Mouse (Mus musculus): ENCODE measurements around the gene Ddx21. TPM values are rescaled to one million over a fixed set of nuclear protein-coding genes. Genes with fewer than 3 reads are reported as not detected.

Gene Ddx21
- polyA plus RNA-seq, 1 experiment from 2014 or later: 33.7 TPM

DNA sequence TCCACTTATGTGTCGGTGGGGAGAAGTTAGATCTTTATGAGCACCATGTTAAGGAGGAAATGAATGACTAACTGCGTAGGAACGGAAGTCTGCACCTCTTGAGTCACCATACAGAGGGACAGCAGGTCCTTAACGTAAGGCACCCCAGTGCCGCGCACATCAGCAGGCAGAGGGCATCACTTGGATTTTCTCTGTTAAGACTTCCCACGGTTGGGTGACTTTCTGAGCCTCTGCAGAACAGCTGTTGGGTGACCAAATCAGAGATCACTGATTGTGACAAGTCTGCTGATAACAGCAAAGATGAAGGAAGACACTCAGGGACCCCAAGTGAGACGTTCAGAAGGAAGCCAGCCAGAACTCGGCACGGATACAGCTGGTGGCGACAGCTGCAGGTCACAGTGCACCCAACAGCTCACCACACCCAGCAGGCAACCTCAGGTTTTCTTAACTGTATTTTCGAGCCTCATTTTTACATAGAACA lies 48.4 kb downstream of the Ddx21 start:
- H3K4me1 ChIP-seq (replicated peaks; ENCODE audit: control insufficient read depth, insufficient read depth, low read length): no peaks in the 10 kb centered on the region
- 85% methylated on average over 12 of the region's 12 CpGs for WGBS
- no peak overlapping the region for H3K27ac ChIP-seq (ENCODE audit: low read depth, low read length)
- H3K4me2 ChIP-seq (replicated peaks; ENCODE audit: low read depth, low read length): no peak overlapping the region
- no peak overlapping the region for H3K4me3 ChIP-seq (ENCODE audit: low read depth, low read length)
- DNase-seq (ENCODE audit: low spot score) (no peak), ATAC-seq (ENCODE audit: low FRiP score) (no peak)
- H3K27me3 ChIP-seq (ENCODE audit: control insufficient read depth, insufficient read depth, low read length): no peaks in the 10 kb centered on the region
- no peak overlapping the region for H3K9ac ChIP-seq (ENCODE audit: low read depth, low read length)
- no peaks in the 10 kb centered on the region for H3K36me3 ChIP-seq (ENCODE audit: control insufficient read depth, insufficient read depth, low read length)
- H3K9me3 ChIP-seq (ENCODE audit: control insufficient read depth, low read length): no peaks in the 10 kb centered on the region

- no peak overlapping the region for H3K9ac ChIP-seq (ENCODE audit: low read depth, low read length)
- no peak overlapping the region for H3K4me2 ChIP-seq (replicated peaks; ENCODE audit: low read depth, low read length)
- no peak overlapping the region for H3K4me3 ChIP-seq (ENCODE audit: low read depth, low read length)
- ATAC-seq (ENCODE audit: low FRiP score) (no peak), DNase-seq (ENCODE audit: low spot score) (no peak)
- H3K27me3 ChIP-seq (ENCODE audit: control insufficient read depth, insufficient read depth, low read length): no peaks in the 10 kb centered on the region
- H3K9me3 ChIP-seq (ENCODE audit: control insufficient read depth, low read length): no peaks in the 10 kb centered on the region
- no peaks in the 10 kb centered on the region for H3K36me3 ChIP-seq (ENCODE audit: control insufficient read depth, insufficient read depth, low read length)
- H3K4me1 ChIP-seq (replicated peaks; ENCODE audit: control insufficient read depth, insufficient read depth, low read length): no peaks in the 10 kb centered on the region
- no peak overlapping the region for H3K27ac ChIP-seq (ENCODE audit: low read depth, low read length)
- WGBS: 83% methylated on average over 7 of the region's 7 CpGs
These were observed 51.2 kb downstream of the Ddx21 start for GRCm38 (mm10) chr10:62550787-62551300.

- Histone ChIP-seq H3K27me3 (ENCODE audit: control insufficient read depth, insufficient read depth, low read length) (no peaks in the 10 kb centered on the region), H3K9me3 (ENCODE audit: control insufficient read depth, low read length) (no peaks in the 10 kb centered on the region), H3K4me2 (replicated peaks; ENCODE audit: low read depth, low read length) (no peak overlapping the region), H3K4me3 (ENCODE audit: low read depth, low read length) (no peak overlapping the region), H3K9ac (ENCODE audit: low read depth, low read length) (no peak overlapping the region), H3K4me1 (replicated peaks; ENCODE audit: control insufficient read depth, insufficient read depth, low read length) (no peaks in the 10 kb centered on the region), H3K27ac (ENCODE audit: low read depth, low read length) (no peak overlapping the region), H3K36me3 (ENCODE audit: control insufficient read depth, insufficient read depth, low read length) (no peaks in the 10 kb centered on the region)
- DNase-seq (ENCODE audit: low spot score) (peak; percentile 79), ATAC-seq (ENCODE audit: low FRiP score) (peak; percentile 38; the same call in 1 of the 2 replicates)
- WGBS: 31% methylated on average over 15 of the region's 16 CpGs
These were observed 52.4 kb downstream of the Ddx21 start for GRCm38 (mm10) chr10:62549523-62550166.

GRCm38 (mm10) chr10:62546441-62546840 lies 55.6 kb downstream of the Ddx21 start:
- WGBS: 84% methylated on average over 10 of the region's 10 CpGs
- no peak overlapping the region for H3K27ac ChIP-seq (ENCODE audit: low read depth, low read length)
- H3K9me3 ChIP-seq (ENCODE audit: control insufficient read depth, low read length): no peaks in the 10 kb centered on the region
- ATAC-seq (ENCODE audit: low FRiP score): no peak
- H3K4me3 ChIP-seq (ENCODE audit: low read depth, low read length): no peak overlapping the region
- no peak for DNase-seq (ENCODE audit: low spot score)
- H3K9ac ChIP-seq (ENCODE audit: low read depth, low read length): no peak overlapping the region
- H3K4me2 ChIP-seq (replicated peaks; ENCODE audit: low read depth, low read length): no peak overlapping the region
- H3K4me1 ChIP-seq (replicated peaks; ENCODE audit: control insufficient read depth, insufficient read depth, low read length): no peaks in the 10 kb centered on the region
- H3K36me3 ChIP-seq (ENCODE audit: control insufficient read depth, insufficient read depth, low read length): no peaks in the 10 kb centered on the region
- no peaks in the 10 kb centered on the region for H3K27me3 ChIP-seq (ENCODE audit: control insufficient read depth, insufficient read depth, low read length)

DNA sequence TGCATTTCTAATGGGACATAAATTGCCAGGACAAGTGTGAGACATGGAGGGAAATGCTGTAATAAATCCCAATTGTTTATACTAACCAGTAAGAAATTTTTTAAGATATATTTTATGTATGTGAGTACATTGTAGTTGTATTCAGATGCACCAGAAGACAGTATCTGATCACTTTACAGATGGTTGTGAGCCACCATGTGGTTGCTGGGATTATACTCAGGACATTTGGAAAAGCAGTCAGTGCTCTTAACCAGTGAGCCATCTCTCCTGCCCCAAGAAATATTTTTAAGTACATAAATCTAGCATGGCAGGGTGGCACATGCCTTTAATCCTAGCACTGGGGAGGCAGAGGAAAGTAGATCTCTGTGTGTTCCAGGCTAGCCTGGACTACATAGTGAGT lies 56.3 kb downstream of the Ddx21 start:
- DNase-seq (ENCODE audit: low spot score): no peak
- Histone ChIP-seq H3K9me3 (ENCODE audit: control insufficient read depth, low read length) (no peaks in the 10 kb centered on the region), H3K4me2 (replicated peaks; ENCODE audit: low read depth, low read length) (no peak overlapping the region), H3K9ac (ENCODE audit: low read depth, low read length) (no peak overlapping the region), H3K36me3 (ENCODE audit: control insufficient read depth, insufficient read depth, low read length) (no peaks in the 10 kb centered on the region), H3K4me3 (ENCODE audit: low read depth, low read length) (no peak overlapping the region), H3K27me3 (ENCODE audit: control insufficient read depth, insufficient read depth, low read length) (no peaks in the 10 kb centered on the region), H3K27ac (ENCODE audit: low read depth, low read length) (no peak overlapping the region), H3K4me1 (replicated peaks; ENCODE audit: control insufficient read depth, insufficient read depth, low read length) (no peaks in the 10 kb centered on the region)
- no peak for ATAC-seq (ENCODE audit: low FRiP score)

- Histone ChIP-seq H3K4me1 (replicated peaks; ENCODE audit: control insufficient read depth, insufficient read depth, low read length) (no peaks in the 10 kb centered on the region), H3K27me3 (ENCODE audit: control insufficient read depth, insufficient read depth, low read length) (no peaks in the 10 kb centered on the region), H3K4me3 (ENCODE audit: low read depth, low read length) (no peak overlapping the region), H3K4me2 (replicated peaks; ENCODE audit: low read depth, low read length) (no peak overlapping the region), H3K27ac (ENCODE audit: low read depth, low read length) (no peak overlapping the region), H3K36me3 (ENCODE audit: control insufficient read depth, insufficient read depth, low read length) (no peaks in the 10 kb centered on the region), H3K9me3 (ENCODE audit: control insufficient read depth, low read length) (no peaks in the 10 kb centered on the region), H3K9ac (ENCODE audit: low read depth, low read length) (no peak overlapping the region)
- 88% methylated on average over 4 of the region's 4 CpGs for WGBS
- DNase-seq (ENCODE audit: low spot score) (no peak), ATAC-seq (ENCODE audit: low FRiP score) (no peak)
These were observed 57.8 kb downstream of the Ddx21 start for GRCm38 (mm10) chr10:62544316-62544715.

DNA sequence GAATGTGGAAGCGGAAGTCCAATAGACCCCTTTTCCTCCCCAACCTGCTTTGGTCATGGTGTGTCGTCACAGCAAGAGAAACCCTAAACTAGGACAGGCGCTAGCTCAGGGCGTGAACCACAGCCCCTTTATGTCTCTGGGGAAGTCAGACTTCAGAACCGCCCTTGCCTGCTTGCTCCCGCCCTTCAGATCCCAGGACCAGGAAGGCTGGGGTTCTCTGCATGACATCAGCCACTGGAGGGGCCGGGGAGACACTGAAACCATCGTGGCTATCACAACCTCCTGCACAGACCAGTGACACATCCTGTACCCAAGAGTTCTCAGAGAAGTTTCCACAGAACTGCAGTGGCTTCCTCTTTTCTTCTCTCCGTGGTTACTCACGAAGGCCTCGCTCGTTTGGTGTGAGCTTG lies 58.7 kb downstream of the Ddx21 start:
- no peaks in the 10 kb centered on the region for H3K9me3 ChIP-seq (ENCODE audit: control insufficient read depth, low read length)
- ATAC-seq (ENCODE audit: low FRiP score) (no peak), DNase-seq (ENCODE audit: low spot score) (no peak)
- H3K27ac ChIP-seq (ENCODE audit: low read depth, low read length): no peak overlapping the region
- no peaks in the 10 kb centered on the region for H3K4me1 ChIP-seq (replicated peaks; ENCODE audit: control insufficient read depth, insufficient read depth, low read length)
- no peaks in the 10 kb centered on the region for H3K27me3 ChIP-seq (ENCODE audit: control insufficient read depth, insufficient read depth, low read length)
- 78% methylated on average over 12 of the region's 12 CpGs for WGBS
- no peaks in the 10 kb centered on the region for H3K36me3 ChIP-seq (ENCODE audit: control insufficient read depth, insufficient read depth, low read length)
- H3K4me2 ChIP-seq (replicated peaks; ENCODE audit: low read depth, low read length): no peak overlapping the region
- H3K9ac ChIP-seq (ENCODE audit: low read depth, low read length): no peak overlapping the region
- H3K4me3 ChIP-seq (ENCODE audit: low read depth, low read length): no peak overlapping the region

DNA sequence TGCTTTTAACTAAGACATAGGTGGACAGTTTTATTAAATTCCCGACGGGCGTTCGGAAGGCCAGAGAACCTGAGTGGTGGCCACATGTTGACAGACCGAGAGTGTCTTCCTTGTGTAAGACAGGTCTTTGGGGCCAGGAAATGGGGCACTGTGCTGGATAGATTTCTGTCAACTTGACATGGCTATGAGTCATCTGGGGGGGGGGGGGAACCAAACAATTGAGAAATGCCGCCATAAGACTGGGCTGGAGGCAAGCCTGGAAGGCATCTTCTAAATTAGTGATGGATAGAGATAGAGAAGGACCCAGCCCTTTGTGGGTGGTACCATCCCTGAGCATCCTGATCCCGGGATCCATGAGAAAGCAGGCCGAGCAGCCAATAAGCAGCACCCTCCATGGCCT lies 59.2 kb downstream of the Ddx21 start:
- Histone ChIP-seq H3K27me3 (ENCODE audit: control insufficient read depth, insufficient read depth, low read length) (no peaks in the 10 kb centered on the region), H3K27ac (ENCODE audit: low read depth, low read length) (no peak overlapping the region), H3K4me2 (replicated peaks; ENCODE audit: low read depth, low read length) (no peak overlapping the region), H3K36me3 (ENCODE audit: control insufficient read depth, insufficient read depth, low read length) (no peaks in the 10 kb centered on the region), H3K9ac (ENCODE audit: low read depth, low read length) (no peak overlapping the region), H3K4me3 (ENCODE audit: low read depth, low read length) (no peak overlapping the region), H3K9me3 (ENCODE audit: control insufficient read depth, low read length) (no peaks in the 10 kb centered on the region), H3K4me1 (replicated peaks; ENCODE audit: control insufficient read depth, insufficient read depth, low read length) (no peaks in the 10 kb centered on the region)
- WGBS: 94% methylated on average over 8 of the region's 8 CpGs
- DNase-seq (ENCODE audit: low spot score) (no peak), ATAC-seq (ENCODE audit: low FRiP score) (no peak)

DNA sequence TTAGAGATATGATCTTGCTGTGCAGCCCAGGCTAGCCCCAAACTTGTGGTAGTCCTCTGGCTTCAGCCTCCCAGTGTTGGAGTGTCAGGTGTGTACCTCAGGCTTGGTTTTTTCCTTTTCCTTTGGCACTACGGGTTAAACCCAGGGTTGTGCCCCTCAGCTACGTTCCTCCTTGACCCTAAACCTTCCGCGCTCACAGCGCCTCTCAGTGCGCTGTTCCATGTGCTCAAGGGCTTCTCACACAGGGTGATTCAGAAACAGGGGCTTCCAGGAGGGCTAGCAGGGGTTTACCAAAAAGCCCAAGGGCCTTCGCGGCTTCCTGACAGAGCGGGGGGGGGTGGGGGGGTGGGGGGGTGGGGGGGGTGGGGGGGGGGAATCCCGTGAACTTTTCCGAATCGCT lies 59.6 kb downstream of the Ddx21 start:
- ATAC-seq (ENCODE audit: low FRiP score): no peak

More for the DNA sequence above, 59.6 kb downstream of the Ddx21 start:
- H3K27me3 ChIP-seq (ENCODE audit: control insufficient read depth, insufficient read depth, low read length): no peaks in the 10 kb centered on the region
- no peak overlapping the region for H3K4me3 ChIP-seq (ENCODE audit: low read depth, low read length)
- H3K4me1 ChIP-seq (replicated peaks; ENCODE audit: control insufficient read depth, insufficient read depth, low read length): no peaks in the 10 kb centered on the region
- H3K4me2 ChIP-seq (replicated peaks; ENCODE audit: low read depth, low read length): no peak overlapping the region
- no peak overlapping the region for H3K9ac ChIP-seq (ENCODE audit: low read depth, low read length)
- H3K36me3 ChIP-seq (ENCODE audit: control insufficient read depth, insufficient read depth, low read length): no peaks in the 10 kb centered on the region
- no peak for DNase-seq (ENCODE audit: low spot score)
- H3K27ac ChIP-seq (ENCODE audit: low read depth, low read length): no peak overlapping the region
- no peaks in the 10 kb centered on the region for H3K9me3 ChIP-seq (ENCODE audit: control insufficient read depth, low read length)
- 91% methylated on average over 9 of the region's 12 CpGs for WGBS
